Mouse (Mus musculus) forebrain, embryonic 10.5 days (tissue): ENCODE results near the gene Rnf144b. TPM values are rescaled to one million over a fixed set of nuclear protein-coding genes. Genes with fewer than 3 reads are reported as not detected.

Experiments used
- DNase-seq: peaks from one replicate; pipeline ENCODE4 v3.0.0-alpha.2; 2017; ENCODE audit warnings: low spot score; ENCODE audit errors: extremely low spot score
- H3K27ac ChIP-seq: fragments of 300-500 bp; sonication (generic); 2 replicates; pipeline ENCODE4 v1.5.1; 2016; ENCODE audit warnings: mild to moderate bottlenecking
- H3K27me3 ChIP-seq: fragments of 300-500 bp; sonication (generic); 2 replicates; pipeline ENCODE4 v1.6.1; 2016; ENCODE audit warnings: mild to moderate bottlenecking; ENCODE audit not compliant: poor library complexity, severe bottlenecking
- H3K36me3 ChIP-seq: fragments of 300-500 bp; sonication (generic); replicated peaks from 2 replicates; pipeline ENCODE4 v1.6.1; 2016; ENCODE audit warnings: mild to moderate bottlenecking, moderate library complexity
- H3K4me1 ChIP-seq: fragments of 300-500 bp; sonication (generic); 2 replicates; pipeline ENCODE4 v1.6.1; 2016
- H3K4me3 ChIP-seq: fragments of 300-500 bp; sonication (generic); 2 replicates; pipeline ENCODE4 v1.5.1; 2016; ENCODE audit warnings: mild to moderate bottlenecking, moderate library complexity
- H3K9me3 ChIP-seq: fragments of 300-500 bp; sonication (generic); 2 replicates; pipeline ENCODE4 v1.6.1; 2016; ENCODE audit warnings: mild to moderate bottlenecking, moderate library complexity
- WGBS: fragments of 180-500 bp; shearing (Covaris S2); methylation state at CpG from one replicate; pipeline ENCODE4 v1.1.7; 2016; 5-methylcytosine and 5-hydroxymethylcytosine counted together
- polyA plus RNA-seq: library from polyadenylated mRNA; unstranded; fragments of >200 nt; fragmentation: Nextera tagmentation; extraction: Ambion mirVana; gene quantifications from 2 replicates; pipeline ENCODE4 v1.2.1, GENCODE M21; 2016

Rnf144b gene
- polyA plus RNA-seq, 1 experiment from 2014 or later: 0.66 TPM

DNA sequence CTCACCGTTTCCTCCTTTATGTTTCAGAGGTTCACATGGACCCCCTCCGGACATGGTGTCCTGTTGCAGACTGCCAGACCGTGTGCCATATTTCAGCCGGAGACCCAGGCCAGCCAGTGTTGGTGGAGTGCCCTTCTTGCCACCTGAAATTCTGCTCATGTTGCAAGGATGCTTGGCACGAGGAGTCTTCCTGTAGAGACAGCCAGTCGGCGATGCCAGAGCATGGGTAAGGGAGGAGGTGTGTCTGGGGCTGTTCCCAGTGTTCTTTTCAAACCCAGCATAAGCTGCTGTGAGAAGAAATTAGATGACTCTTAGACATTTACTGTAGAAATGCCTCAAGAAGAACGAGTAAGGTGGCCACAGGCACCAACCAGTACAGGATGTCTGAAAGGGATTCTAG lies 114.9 kb downstream of the Rnf144b start:
- Histone ChIP-seq H3K9me3 (no peaks in the 10 kb centered on the region), H3K27ac (no peak overlapping the region), H3K27me3 (no peaks in the 10 kb centered on the region), H3K4me3 (no peak overlapping the region), H3K36me3 (no peaks in the 10 kb centered on the region), H3K4me1 (0 out of 2 replicates have a peak, but pooled peaks cover 2% of the 10 kb centered on the region)
- no peak for DNase-seq
- 89% methylated on average over 8 of the region's 8 CpGs for WGBS

DNA sequence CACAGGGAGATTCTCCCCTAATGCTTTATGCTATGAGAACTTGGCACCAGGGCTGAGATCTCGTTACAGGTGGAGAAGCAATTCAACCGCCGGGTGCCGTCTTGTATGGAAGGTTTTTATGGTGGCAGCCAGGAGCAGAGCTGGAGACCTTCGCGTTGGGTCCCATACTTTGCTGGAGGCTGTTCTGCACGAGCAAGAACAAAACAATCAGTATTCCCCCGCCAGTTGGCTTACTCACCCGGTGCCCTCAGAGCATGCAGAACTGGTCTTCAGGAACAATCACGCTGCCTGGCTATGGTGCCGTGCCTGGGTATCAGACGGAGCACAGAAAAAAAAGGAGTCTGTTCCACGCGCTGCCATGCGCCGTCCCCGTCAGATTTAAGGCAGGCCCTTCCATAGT lies 115.7 kb downstream of the Rnf144b start:
- Histone ChIP-seq H3K36me3 (no peaks in the 10 kb centered on the region), H3K4me3 (no peak overlapping the region), H3K27ac (no peak overlapping the region), H3K27me3 (no peaks in the 10 kb centered on the region), H3K4me1 (peaks cover 8% of the 10 kb centered on the region; the same call in 1 of the 2 replicates), H3K9me3 (no peaks in the 10 kb centered on the region)
- no peak for DNase-seq
- 91% methylated on average over 17 of the region's 17 CpGs for WGBS

DNA sequence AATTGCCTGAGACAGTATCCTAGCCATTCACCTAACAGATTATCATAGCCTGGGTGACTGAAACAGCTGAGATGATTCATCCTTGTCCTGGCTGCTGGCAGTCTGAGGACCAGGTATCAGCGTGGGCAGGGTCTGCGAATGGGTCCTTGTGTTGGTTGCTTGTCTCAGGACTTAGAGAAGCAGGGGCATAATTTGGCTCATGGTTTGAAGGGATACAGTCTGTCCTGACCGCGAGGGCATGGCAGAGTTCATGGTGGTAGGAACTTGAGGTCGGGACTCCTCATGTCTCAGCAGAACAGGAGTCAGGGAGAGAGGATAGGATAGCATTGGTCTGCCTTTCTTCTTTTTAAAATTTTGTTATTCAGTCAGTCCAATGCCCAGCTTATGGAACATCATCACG lies 121.1 kb downstream of the Rnf144b start:
- Histone ChIP-seq H3K27me3 (no peaks in the 10 kb centered on the region), H3K9me3 (no peaks in the 10 kb centered on the region), H3K4me1 (peaks cover 20% of the 10 kb centered on the region; the same call in 1 of the 2 replicates), H3K36me3 (no peaks in the 10 kb centered on the region), H3K27ac (no peak overlapping the region), H3K4me3 (no peak overlapping the region)
- WGBS: 91% methylated on average over 6 of the region's 6 CpGs
- no peak for DNase-seq

DNA sequence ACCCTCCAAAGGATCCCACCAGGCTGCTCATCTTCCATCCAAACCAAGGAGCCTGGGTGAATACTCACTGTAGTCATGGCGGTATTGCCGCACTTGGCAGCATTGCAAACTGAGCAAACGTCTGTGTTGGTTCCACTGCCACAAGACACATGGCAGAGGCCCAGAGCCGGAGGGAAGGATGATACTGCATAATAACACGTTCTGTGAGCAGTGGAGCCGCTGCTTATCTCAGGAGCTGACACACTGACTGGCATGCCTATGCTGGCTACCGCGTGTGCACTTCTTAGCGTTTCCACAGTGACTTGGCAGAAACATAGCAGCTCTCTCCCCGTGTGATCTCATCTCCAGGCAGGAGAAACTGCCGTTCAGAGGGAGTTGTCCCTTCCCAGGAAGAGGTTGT lies 122.3 kb downstream of the Rnf144b start:
- Histone ChIP-seq H3K4me1 (peaks cover 20% of the 10 kb centered on the region; the same call in 1 of the 2 replicates), H3K27ac (no peak overlapping the region), H3K4me3 (no peak overlapping the region), H3K9me3 (no peaks in the 10 kb centered on the region), H3K36me3 (no peaks in the 10 kb centered on the region), H3K27me3 (no peaks in the 10 kb centered on the region)
- no peak for DNase-seq
- 92% methylated on average over 11 of the region's 11 CpGs for WGBS

DNA sequence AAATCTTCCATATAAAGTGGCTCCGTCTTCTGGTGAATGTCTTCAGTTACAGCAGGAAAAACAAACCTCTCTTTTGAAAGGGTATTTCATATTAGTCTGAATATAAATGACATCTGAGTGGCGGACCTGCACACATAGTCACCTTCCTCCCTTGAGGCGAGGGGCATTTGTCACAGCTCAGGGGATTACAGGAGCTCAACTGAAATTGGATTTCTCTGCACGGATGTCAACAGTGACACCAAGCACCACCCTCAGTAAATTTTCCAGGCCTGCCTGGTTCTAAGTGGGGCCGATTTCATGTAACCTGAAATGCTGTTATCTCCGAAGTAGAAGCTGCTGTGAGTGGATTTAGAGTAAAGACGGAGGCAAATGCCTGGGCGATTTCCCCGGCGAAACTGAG lies 124.0 kb downstream of the Rnf144b start:
- H3K27ac ChIP-seq: no peak overlapping the region
- H3K4me1 ChIP-seq: peaks cover 20% of the 10 kb centered on the region; the same call in 1 of the 2 replicates
- no peak overlapping the region for H3K4me3 ChIP-seq
- WGBS: 74% methylated on average over 10 of the region's 10 CpGs
- H3K9me3 ChIP-seq: no peaks in the 10 kb centered on the region
- no peaks in the 10 kb centered on the region for H3K27me3 ChIP-seq
- H3K36me3 ChIP-seq: no peaks in the 10 kb centered on the region
- no peak for DNase-seq

DNA sequence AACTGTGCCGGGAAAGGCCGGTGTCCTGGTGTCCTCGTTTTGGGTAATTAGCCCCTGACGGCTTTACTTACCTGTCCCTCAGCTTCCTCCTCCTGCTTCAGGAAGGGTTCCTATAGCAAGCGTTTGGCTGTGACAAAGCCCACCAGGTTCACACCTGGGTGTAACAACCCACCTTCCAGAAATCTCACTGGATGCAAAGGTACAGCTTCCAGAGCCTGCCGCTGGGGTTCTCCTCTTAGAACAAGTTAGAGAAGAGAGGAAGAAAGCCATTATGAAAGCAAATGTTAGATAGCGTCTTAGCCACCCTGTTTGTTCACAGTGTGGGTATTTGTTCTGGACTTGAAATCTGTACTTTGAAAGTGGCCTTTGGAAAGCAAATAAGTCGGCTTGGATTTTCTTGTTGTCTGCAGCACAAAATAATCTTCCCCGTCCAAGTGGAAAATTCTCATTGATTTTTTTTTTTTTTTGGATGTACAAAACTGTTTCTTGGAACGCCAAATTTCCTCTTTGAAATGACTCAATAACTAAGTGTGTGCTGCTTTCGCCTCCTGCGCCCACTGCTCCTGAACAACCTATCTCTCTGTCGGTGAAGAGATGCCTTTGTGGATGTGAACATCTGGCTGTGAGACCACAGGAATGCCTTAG lies 124.8 kb downstream of the Rnf144b start:
- WGBS: 79% methylated on average over 13 of the region's 13 CpGs

GRCm38 (mm10) chr13:47248289-47249010 lies 126.0 kb downstream of the Rnf144b start:
- peaks cover 12% of the 10 kb centered on the region; the same call in 1 of the 2 replicates for H3K4me1 ChIP-seq
- H3K4me3 ChIP-seq: no peak overlapping the region
- 89% methylated on average over 8 of the region's 8 CpGs for WGBS
- H3K27ac ChIP-seq: no peak overlapping the region
- no peaks in the 10 kb centered on the region for H3K36me3 ChIP-seq
- no peaks in the 10 kb centered on the region for H3K27me3 ChIP-seq
- no peak for DNase-seq
- H3K9me3 ChIP-seq: no peaks in the 10 kb centered on the region

More for the DNA sequence above, 124.8 kb downstream of the Rnf144b start:
- Histone ChIP-seq H3K9me3 (no peaks in the 10 kb centered on the region), H3K27me3 (no peaks in the 10 kb centered on the region), H3K4me3 (no peak overlapping the region), H3K27ac (no peak overlapping the region), H3K36me3 (no peaks in the 10 kb centered on the region), H3K4me1 (peaks cover 20% of the 10 kb centered on the region; the same call in 1 of the 2 replicates)
- DNase-seq: no peak

DNA sequence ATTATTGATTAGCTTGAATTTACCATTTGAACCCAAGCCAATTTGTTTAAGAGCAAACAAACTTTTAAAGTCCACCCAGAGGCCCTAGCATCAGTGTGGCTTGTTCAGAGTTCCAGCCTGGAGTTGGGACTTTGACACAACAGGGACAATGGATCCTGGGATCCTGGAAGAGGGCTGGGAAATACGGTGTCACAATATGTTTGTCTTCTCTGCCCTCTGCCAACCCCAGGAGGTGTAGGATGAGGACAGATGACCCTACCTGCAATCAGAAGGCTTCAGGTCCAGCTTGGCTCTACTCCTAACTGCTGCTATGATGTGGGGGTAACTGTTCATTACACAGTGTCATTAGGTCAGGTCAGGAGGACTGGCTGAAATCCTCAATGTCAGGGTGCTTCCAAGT lies 128.2 kb downstream of the Rnf144b start:
- H3K27ac ChIP-seq: no peak overlapping the region
- H3K36me3 ChIP-seq: no peaks in the 10 kb centered on the region
- 94% methylated on average over 1 of the region's 1 CpGs for WGBS
- peaks cover 9% of the 10 kb centered on the region; the same call in 1 of the 2 replicates for H3K4me1 ChIP-seq
- no peak overlapping the region for H3K4me3 ChIP-seq
- no peak for DNase-seq
- H3K27me3 ChIP-seq: no peaks in the 10 kb centered on the region
- H3K9me3 ChIP-seq: no peaks in the 10 kb centered on the region

DNA sequence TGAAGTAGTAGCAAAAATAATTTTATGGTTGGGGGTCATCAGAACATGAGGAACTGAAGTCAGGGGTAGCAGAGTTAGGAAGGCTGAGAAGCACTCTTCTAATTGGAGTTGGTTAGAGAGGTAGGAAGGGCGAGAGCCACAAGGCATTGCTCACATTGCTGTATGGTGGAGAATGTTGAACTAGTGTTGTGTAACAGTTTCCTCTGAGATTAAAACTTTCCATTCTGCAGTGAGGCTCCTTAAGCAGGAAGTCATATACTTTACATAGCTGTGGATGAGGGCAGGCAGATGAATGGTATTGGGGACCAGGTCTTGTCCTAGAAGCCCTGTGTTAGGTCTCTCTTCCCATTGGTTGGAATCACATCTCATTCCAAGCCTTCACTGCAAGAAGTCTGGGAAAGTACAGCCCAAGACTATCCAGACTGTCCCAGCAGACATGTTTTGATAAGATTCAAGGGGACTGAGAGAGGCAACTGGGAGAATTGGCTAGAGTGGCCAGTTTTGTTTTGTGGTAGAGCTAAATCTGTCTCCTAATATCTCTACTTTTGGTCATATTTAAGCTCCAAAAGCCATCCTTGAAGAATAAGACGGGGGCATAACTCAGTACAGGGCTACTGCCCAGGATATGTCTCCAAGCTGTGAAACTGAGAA lies 128.8 kb downstream of the Rnf144b start:
- 89% methylated on average over 2 of the region's 2 CpGs for WGBS
- no peaks in the 10 kb centered on the region for H3K27me3 ChIP-seq
- H3K36me3 ChIP-seq: no peaks in the 10 kb centered on the region
- no peak for DNase-seq
- H3K4me1 ChIP-seq: peaks cover 9% of the 10 kb centered on the region; the same call in 1 of the 2 replicates
- H3K4me3 ChIP-seq: no peak overlapping the region
- no peak overlapping the region for H3K27ac ChIP-seq
- H3K9me3 ChIP-seq: no peaks in the 10 kb centered on the region

DNA sequence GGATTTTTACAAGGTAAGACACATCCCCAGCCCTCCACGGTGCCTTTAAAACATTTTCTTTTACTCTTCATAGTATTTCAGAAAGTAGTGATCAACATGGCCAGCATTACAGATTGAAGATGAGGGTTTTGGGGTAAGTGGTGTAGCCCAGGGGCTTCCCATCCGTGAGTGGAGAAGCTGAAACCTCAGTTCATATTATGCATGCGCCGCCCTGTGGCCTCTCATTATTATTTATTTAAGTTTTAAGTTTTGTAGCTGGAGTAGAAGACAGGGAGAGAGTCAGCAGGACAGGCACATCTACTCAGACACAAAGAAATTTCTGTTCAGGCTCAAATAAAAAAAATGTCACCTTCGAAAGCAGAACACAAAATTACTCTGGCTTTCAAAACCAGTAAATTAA lies 131.3 kb downstream of the Rnf144b start:
- H3K4me1 ChIP-seq: peaks cover 16% of the 10 kb centered on the region
- H3K9me3 ChIP-seq: no peaks in the 10 kb centered on the region
- WGBS: 85% methylated on average over 5 of the region's 5 CpGs

GRCm38 (mm10) chr13:47259297-47259696 lies 136.8 kb downstream of the Rnf144b start:
- Histone ChIP-seq H3K36me3 (no peaks in the 10 kb centered on the region), H3K9me3 (no peaks in the 10 kb centered on the region), H3K27ac (no peak overlapping the region), H3K27me3 (no peaks in the 10 kb centered on the region), H3K4me1 (peaks cover 24% of the 10 kb centered on the region), H3K4me3 (no peak overlapping the region)
- DNase-seq: no peak
- 61% methylated on average over 4 of the region's 4 CpGs for WGBS

More for the DNA sequence above, 131.3 kb downstream of the Rnf144b start:
- no peak for DNase-seq
- Histone ChIP-seq H3K4me3 (no peak overlapping the region), H3K27me3 (no peaks in the 10 kb centered on the region), H3K36me3 (no peaks in the 10 kb centered on the region), H3K27ac (no peak overlapping the region)

- 75% methylated on average over 2 of the region's 2 CpGs for WGBS
- peaks cover 24% of the 10 kb centered on the region for H3K4me1 ChIP-seq
- DNase-seq: no peak
Measured at GRCm38 (mm10) chr13:47261961-47262360, 139.5 kb downstream of the Rnf144b start.

GRCm38 (mm10) chr13:47264382-47264781 lies 141.9 kb downstream of the Rnf144b start:
- H3K9me3 ChIP-seq: peaks cover 5% of the 10 kb centered on the region; the same call in 1 of the 2 replicates
- H3K4me1 ChIP-seq: peaks cover 10% of the 10 kb centered on the region
- no peak for DNase-seq
- WGBS: 94% methylated on average over 8 of the region's 8 CpGs
- no peak overlapping the region for H3K4me3 ChIP-seq
- H3K27ac ChIP-seq: no peak overlapping the region
- H3K27me3 ChIP-seq: no peaks in the 10 kb centered on the region
- no peaks in the 10 kb centered on the region for H3K36me3 ChIP-seq

More at GRCm38 (mm10) chr13:47261961-47262360, 139.5 kb downstream of the Rnf144b start:
- no peak overlapping the region for H3K27ac ChIP-seq
- H3K27me3 ChIP-seq: no peaks in the 10 kb centered on the region
- no peaks in the 10 kb centered on the region for H3K36me3 ChIP-seq
- no peak overlapping the region for H3K4me3 ChIP-seq
- no peaks in the 10 kb centered on the region for H3K9me3 ChIP-seq
